Mouse (Mus musculus): ENCODE results near the gene Cep112.

GRCm38 (mm10) chr11:108620628-108621433 is 195.8 kb downstream of the Cep112 start:
- TF ChIP-seq CTCF (IDR thresholded peaks at IDR 0.05; ENCODE audit: low read depth) (no peak), EP300 (IDR thresholded peaks at IDR 0.05; ENCODE audit: low read depth) (no peak)

Data from liver, embryonic 14.5 days (tissue).